Comparison of ENCODE assay signal across 8 mouse cellular contexts in the genomic region with DNA sequence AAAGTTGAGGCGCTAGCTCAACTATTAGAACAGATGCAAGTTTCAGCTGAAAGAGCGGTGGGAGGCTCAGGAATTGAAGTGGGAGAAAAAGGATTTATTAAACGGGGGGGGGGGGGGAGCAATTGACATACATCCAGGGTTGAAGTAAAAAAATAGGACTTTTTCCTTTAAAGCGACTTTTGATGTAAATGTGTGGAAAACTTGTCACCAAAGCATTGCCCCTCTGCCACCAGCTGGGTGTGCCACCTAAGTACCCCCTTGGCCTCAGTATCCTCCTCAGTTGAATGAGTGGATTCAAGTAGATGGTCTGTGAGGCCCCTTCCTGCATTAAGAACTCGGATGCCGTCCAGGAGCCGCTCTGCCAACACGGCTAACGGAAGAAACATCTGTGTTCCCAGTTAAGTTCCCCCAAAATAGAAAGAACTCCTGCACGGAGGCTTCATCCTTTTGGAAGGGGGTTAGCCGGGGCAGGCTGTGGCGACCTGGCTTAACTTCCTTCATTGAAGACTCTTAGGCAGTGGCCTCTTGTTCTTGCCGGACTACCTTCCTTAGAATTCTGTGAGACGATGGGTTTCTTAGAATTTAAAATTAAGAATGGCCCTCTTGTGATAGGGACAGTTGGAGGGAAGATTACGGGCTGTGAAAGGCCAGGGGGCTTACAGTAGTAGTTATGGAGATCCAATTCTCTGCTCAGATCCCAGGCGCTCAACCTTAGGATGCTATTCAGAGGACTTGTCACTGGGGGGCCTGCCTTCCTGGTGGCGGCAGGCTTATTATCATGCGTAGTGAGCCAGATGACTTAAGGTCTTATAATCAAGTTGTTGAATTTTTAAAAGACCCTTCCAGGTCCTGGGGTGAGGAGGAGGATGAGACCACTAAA. TPM values are rescaled to one million over a fixed set of nuclear protein-coding genes. Genes with fewer than 3 reads are reported as not detected.
DNase-seq lines count a peak whose midpoint lies in the region; ATAC-seq and TF ChIP-seq lines count a peak whose summit lies in the region.

No protein-coding gene starts in this region.

- 0% methylated on average over 18 of the region's 18 CpGs for WGBS in hindbrain, embryonic 11.5 days
- WGBS in liver, embryonic 15.5 days (ENCODE audit: insufficient replicate concordance) = 10% methylated on average over 18 of the region's 18 CpGs
- WGBS in stomach, embryonic 16.5 days = 5% methylated on average over 18 of the region's 18 CpGs

- H3K9ac ChIP-seq in hindbrain, embryonic 11.5 days (ENCODE audit: low read depth, low read length) = peak overlapping the region; percentile 87
- peak overlapping the region; percentile 39; the same call in 1 of the 2 replicates for H3K9ac ChIP-seq in liver, embryonic 15.5 days
- peak overlapping the region; percentile 94 for H3K9ac ChIP-seq in stomach, embryonic 16.5 days (ENCODE audit: low read length)

- H3K4me2 ChIP-seq in hindbrain, embryonic 11.5 days (replicated peaks; ENCODE audit: low read depth, low read length) = peak overlapping the region; percentile 81
- peak overlapping the region; percentile 60 for H3K4me2 ChIP-seq in liver, embryonic 15.5 days
- H3K4me2 ChIP-seq in stomach, embryonic 16.5 days (ENCODE audit: low read depth, low read length) = peak overlapping the region; percentile 61

- no peak for ATAC-seq in hindbrain, embryonic 11.5 days (ENCODE audit: low FRiP score)
- ATAC-seq in liver, embryonic 15.5 days (ENCODE audit: insufficient read depth) = no peak
- no peak for ATAC-seq in stomach, embryonic 16.5 days (ENCODE audit: insufficient read depth, low FRiP score)

- H3K27ac ChIP-seq in embryonic fibroblast, embryonic 13.5 days (ENCODE audit: insufficient read depth, low read length) = peak overlapping the region; percentile 9; the same call in 1 of the 2 replicates
- H3K27ac ChIP-seq in hindbrain, embryonic 11.5 days (ENCODE audit: low read depth, low read length) = no peak overlapping the region
- H3K27ac ChIP-seq in liver, embryonic 15.5 days (replicated peaks) = 0 out of 2 replicates have a peak overlapping the region, but pooled peaks have one; percentile 75
- H3K27ac ChIP-seq in stomach, embryonic 16.5 days (ENCODE audit: low read length) = peak overlapping the region; percentile 98

- peaks cover 5% of the 10 kb centered on the region; the same call in 1 of the 2 replicates for H3K4me1 ChIP-seq in embryonic fibroblast, embryonic 13.5 days (ENCODE audit: control insufficient read depth, insufficient read depth, low read length)
- peaks cover 3% of the 10 kb centered on the region for H3K4me1 ChIP-seq in hindbrain, embryonic 11.5 days (replicated peaks; ENCODE audit: control insufficient read depth, insufficient read depth, low read length)
- H3K4me1 ChIP-seq in liver, embryonic 15.5 days (replicated peaks) = 0 out of 2 replicates have a peak, but pooled peaks cover 6% of the 10 kb centered on the region
- peaks cover 9% of the 10 kb centered on the region for H3K4me1 ChIP-seq in stomach, embryonic 16.5 days (ENCODE audit: control insufficient read depth, insufficient read depth, low read length)

- no peak for TF ChIP-seq CTCF in embryonic fibroblast, embryonic 13.5 days (IDR thresholded peaks at IDR 0.05; ENCODE audit: borderline replicate concordance, insufficient read depth, low read length)

- DNase-seq in ovary, postnatal 36 days (ENCODE audit: low spot score) = peak; percentile 25
- DNase-seq in ovary, postnatal 14 days (ENCODE audit: low spot score) = no peak
- peak; percentile 52 for DNase-seq in hindbrain, embryonic 11.5 days (ENCODE audit: low spot score)
- no peak for DNase-seq in T-cell, adult 2 months (ENCODE audit: low spot score)
- DNase-seq in frontal cortex, postnatal 14 days (ENCODE audit: low spot score in 2 of 2) = no peak

- no peaks in the 10 kb centered on the region for H3K9me3 ChIP-seq in hindbrain, embryonic 11.5 days (ENCODE audit: control insufficient read depth, low read length)
- no peaks in the 10 kb centered on the region for H3K9me3 ChIP-seq in liver, embryonic 15.5 days (replicated peaks)
- H3K9me3 ChIP-seq in stomach, embryonic 16.5 days (replicated peaks; ENCODE audit: control insufficient read depth, low read length) = no peaks in the 10 kb centered on the region

- no peaks in the 10 kb centered on the region for H3K27me3 ChIP-seq in hindbrain, embryonic 11.5 days (ENCODE audit: control insufficient read depth, insufficient read depth, low read length)
- H3K27me3 ChIP-seq in liver, embryonic 15.5 days = peaks cover 37% of the 10 kb centered on the region
- no peaks in the 10 kb centered on the region for H3K27me3 ChIP-seq in stomach, embryonic 16.5 days (ENCODE audit: control insufficient read depth, insufficient read depth, low read length)

- no peak for TF ChIP-seq POLR2A in embryonic fibroblast, embryonic 13.5 days (IDR thresholded peaks at IDR 0.05; ENCODE audit: low read depth, low read length)

- H3K4me3 ChIP-seq in embryonic fibroblast, embryonic 13.5 days (ENCODE audit: insufficient read depth, low read length) = peak overlapping the region; percentile 79
- H3K4me3 ChIP-seq in hindbrain, embryonic 11.5 days (ENCODE audit: low read depth, low read length) = peak overlapping the region; percentile 97
- H3K4me3 ChIP-seq in liver, embryonic 15.5 days (replicated peaks) = peak overlapping the region; percentile 62
- H3K4me3 ChIP-seq in stomach, embryonic 16.5 days (replicated peaks; ENCODE audit: low read length) = peak overlapping the region; percentile 89

- H3K36me3 ChIP-seq in hindbrain, embryonic 11.5 days (ENCODE audit: control insufficient read depth, insufficient read depth, low read length) = no peaks in the 10 kb centered on the region
- no peaks in the 10 kb centered on the region for H3K36me3 ChIP-seq in liver, embryonic 15.5 days (replicated peaks)
- H3K36me3 ChIP-seq in stomach, embryonic 16.5 days (ENCODE audit: control insufficient read depth, insufficient read depth, low read length) = no peaks in the 10 kb centered on the region

RNA-seq across cellular contexts. Expression of a gene that starts 1.7 kb away (rescaled TPM):
- polyA plus RNA-seq in embryonic fibroblast, embryonic 13.5 days (2011; ENCODE audit: insufficient read length, low read depth, missing spikeins) = 35.6 and 44.4 TPM in 2 replicates
- 51.1 and 52.7 TPM in 2 replicates for polyA plus RNA-seq in hindbrain, embryonic 11.5 days (2014; fragmentation: Nextera tagmentation; extraction: Ambion mirVana)
- polyA plus RNA-seq in liver, embryonic 15.5 days (2015; fragmentation: Nextera tagmentation; extraction: Ambion mirVana) = 14.2 and 17.2 TPM in 2 replicates
- polyA plus RNA-seq in stomach, embryonic 16.5 days (2015; fragmentation: Nextera tagmentation; extraction: Ambion mirVana) = 65.3 and 69.9 TPM in 2 replicates

RNA-seq across cellular contexts. Expression of a gene that starts 49.2 kb away (rescaled TPM):
- 1.2 and 1.3 TPM in 2 replicates for polyA plus RNA-seq in embryonic fibroblast, embryonic 13.5 days (2011; ENCODE audit: insufficient read length, low read depth, missing spikeins)
- 5.0 TPM in 2 replicates for polyA plus RNA-seq in hindbrain, embryonic 11.5 days (2014; fragmentation: Nextera tagmentation; extraction: Ambion mirVana)
- polyA plus RNA-seq in liver, embryonic 15.5 days (2015; fragmentation: Nextera tagmentation; extraction: Ambion mirVana) = 0.50 and 0.52 TPM in 2 replicates
- polyA plus RNA-seq in stomach, embryonic 16.5 days (2015; fragmentation: Nextera tagmentation; extraction: Ambion mirVana) = 2.5 and 3.0 TPM in 2 replicates

Comparison
In these comparisons a context has a peak if more than half of its experiments do, and no peak if none do; other contexts are left out.
1. DNase-seq: peak in ovary, postnatal 36 days (single experiment) and hindbrain, embryonic 11.5 days (single experiment); none in ovary, postnatal 14 days (single experiment), T-cell, adult 2 months (single experiment) and frontal cortex, postnatal 14 days (0 of 2).
2. H3K9ac ChIP-seq: peak in every context shown above with its lines; median percentile 94 in stomach, embryonic 16.5 days; 87 in hindbrain, embryonic 11.5 days; 39 in liver, embryonic 15.5 days.
3. Peak in every context shown above with its lines, with median percentiles within 50 percentile points of each other: H3K4me3 ChIP-seq and H3K4me2 ChIP-seq.